Mouse (Mus musculus) spleen, adult 2 months (tissue): ENCODE measurements at regions not wholly inside any gene's neighbourhood (a gene's known extent, or its start where the extent isn't known, plus 50 kb on each side); places are given as distances from the start of the nearest gene placed in this dataset.

ENCODE experiments used
- DNase-seq, 2 experiments: peaks; one replicate each; pipeline versions ENCODE4 v3.0.0 to v3.0.0-alpha.2; 2012 to 2021; ENCODE audit warnings: low spot score in 2 of 2, low read depth in 1 of 2
- H3K27ac ChIP-seq: fragments of 200-500 bp; 2 replicates; pipeline ENCODE4 v1.5.1; 2012; ENCODE audit warnings: low read length, inconsistent platforms; ENCODE audit not compliant: insufficient read depth
- H3K27me3 ChIP-seq: fragments of 200-500 bp; 2 replicates; pipeline ENCODE4 v1.6.1; 2012; ENCODE audit warnings: mild to moderate bottlenecking, moderate library complexity, low read length, inconsistent platforms; ENCODE audit not compliant: control insufficient read depth, insufficient read depth
- H3K36me3 ChIP-seq: fragments of 200-500 bp; 2 replicates; pipeline ENCODE4 v1.6.1; 2012; ENCODE audit warnings: mild to moderate bottlenecking, low read length, inconsistent platforms; ENCODE audit not compliant: control insufficient read depth, insufficient read depth
- H3K4me1 ChIP-seq: fragments of 200-500 bp; 2 replicates; pipeline ENCODE4 v1.6.1; 2011; ENCODE audit warnings: inconsistent platforms; ENCODE audit not compliant: control insufficient read depth, insufficient read depth, insufficient read length
- H3K4me3 ChIP-seq: fragments of 200-500 bp; 2 replicates; pipeline ENCODE4 v1.5.1; 2011; ENCODE audit warnings: mild to moderate bottlenecking, inconsistent platforms; ENCODE audit not compliant: insufficient read depth, insufficient read length; ENCODE audit errors: extremely low read depth
- CTCF ChIP-seq: fragments of 200-500 bp; IDR thresholded peaks from 2 replicates; pipeline ENCODE4 v1.5.1; 2011; ENCODE audit warnings: mild to moderate bottlenecking, inconsistent platforms; ENCODE audit not compliant: insufficient read depth, insufficient read length, insufficient replicate concordance; ENCODE audit errors: extremely low read depth
- POLR2A ChIP-seq: fragments of 200-500 bp; IDR thresholded peaks from 2 replicates; pipeline ENCODE4 v1.6.1; 2011; ENCODE audit warnings: low read depth, low read length, inconsistent platforms
- WGBS: fragments of 180-500 bp; shearing (Covaris S2); methylation state at CpG from one replicate; pipeline ENCODE4 v1.1.7; 2018; 5-methylcytosine and 5-hydroxymethylcytosine counted together

GRCm38 (mm10) chr5:119338711-119339110 is 331.8 kb upstream of the Tbx3 start:
- TF ChIP-seq POLR2A (no peak), CTCF (no peak)
- Histone ChIP-seq H3K27me3 (no peaks in the 10 kb centered on the region), H3K36me3 (no peaks in the 10 kb centered on the region), H3K4me3 (no peak overlapping the region), H3K27ac (no peak overlapping the region), H3K4me1 (no peaks in the 10 kb centered on the region)
- no peak for DNase-seq
- 85% methylated on average over 6 of the region's 6 CpGs for WGBS

DNA sequence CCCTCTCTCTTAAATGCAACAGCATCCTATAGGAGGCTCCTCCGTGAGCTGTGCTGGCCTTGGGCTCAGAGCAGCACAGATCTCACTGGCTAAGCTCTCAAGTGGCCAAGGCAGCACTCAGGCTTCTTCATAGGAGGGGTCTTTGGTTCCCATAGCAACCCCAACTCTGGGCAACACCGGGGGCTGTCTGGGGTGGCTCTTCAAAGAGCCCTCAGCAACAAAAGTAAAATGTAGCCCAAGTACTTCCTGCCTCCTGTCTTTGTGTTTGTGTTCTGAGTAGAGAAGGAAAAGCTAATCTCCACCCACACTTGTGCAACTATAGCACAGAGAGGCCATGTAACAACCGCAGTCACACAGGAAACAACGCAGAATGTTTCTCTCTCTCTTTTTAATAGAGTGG is 322.2 kb upstream of the Tbx3 start:
- no peak for TF ChIP-seq CTCF
- WGBS: 22% methylated on average over 4 of the region's 4 CpGs
- Histone ChIP-seq H3K27me3 (no peaks in the 10 kb centered on the region), H3K36me3 (no peaks in the 10 kb centered on the region), H3K4me3 (no peak overlapping the region), H3K27ac (peak overlapping the region; percentile 79), H3K4me1 (no peaks in the 10 kb centered on the region)
- DNase-seq: peak in 1 of 2 experiments; percentile 29

GRCm38 (mm10) chr5:119349395-119349794 is 321.1 kb upstream of the Tbx3 start:
- H3K27ac ChIP-seq: peak overlapping the region; percentile 16; the same call in 1 of the 2 replicates
- H3K27me3 ChIP-seq: no peaks in the 10 kb centered on the region
- no peak for DNase-seq
- TF ChIP-seq CTCF (no peak), POLR2A (no peak)
- H3K4me3 ChIP-seq: no peak overlapping the region
- H3K36me3 ChIP-seq: no peaks in the 10 kb centered on the region
- H3K4me1 ChIP-seq: no peaks in the 10 kb centered on the region
- WGBS: 39% methylated on average over 6 of the region's 6 CpGs

GRCm38 (mm10) chr5:119350325-119350915 is 320.0 kb upstream of the Tbx3 start:
- no peak for DNase-seq
- H3K27ac ChIP-seq: no peak overlapping the region
- 17% methylated on average over 8 of the region's 8 CpGs for WGBS
- no peaks in the 10 kb centered on the region for H3K36me3 ChIP-seq
- no peak overlapping the region for H3K4me3 ChIP-seq
- no peak for TF ChIP-seq POLR2A
- no peak for TF ChIP-seq CTCF
- no peaks in the 10 kb centered on the region for H3K4me1 ChIP-seq
- no peaks in the 10 kb centered on the region for H3K27me3 ChIP-seq

DNA sequence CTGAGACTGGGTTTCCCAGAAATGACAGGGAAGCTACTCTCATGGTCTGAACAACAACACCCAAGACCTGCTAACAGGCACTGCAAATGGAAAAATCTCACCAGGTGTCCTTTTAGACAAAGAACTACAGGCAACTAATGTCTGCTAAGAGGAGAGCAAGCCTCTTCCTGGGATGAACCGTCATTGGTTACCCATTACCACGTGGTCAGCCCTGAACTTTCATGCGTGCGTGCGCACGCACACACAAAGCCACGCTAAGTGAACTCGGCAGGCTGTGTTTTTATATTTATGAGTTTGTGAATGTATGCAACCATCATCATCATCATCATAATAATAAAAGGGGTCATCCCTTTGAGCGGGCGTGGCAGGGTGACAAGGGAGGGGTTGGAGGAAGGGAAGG is 315.0 kb upstream of the Tbx3 start:
- H3K36me3 ChIP-seq: no peaks in the 10 kb centered on the region
- no peak overlapping the region for H3K4me3 ChIP-seq
- no peaks in the 10 kb centered on the region for H3K27me3 ChIP-seq
- WGBS: 92% methylated on average over 10 of the region's 10 CpGs
- TF ChIP-seq CTCF (no peak), POLR2A (no peak)
- H3K4me1 ChIP-seq: no peaks in the 10 kb centered on the region
- DNase-seq: no peak
- no peak overlapping the region for H3K27ac ChIP-seq

- H3K4me3 ChIP-seq: no peak overlapping the region
- no peaks in the 10 kb centered on the region for H3K4me1 ChIP-seq
- DNase-seq: no peak
- WGBS: 81% methylated on average over 5 of the region's 5 CpGs
- H3K27ac ChIP-seq: no peak overlapping the region
- no peaks in the 10 kb centered on the region for H3K27me3 ChIP-seq
- TF ChIP-seq POLR2A (no peak), CTCF (no peak)
- no peaks in the 10 kb centered on the region for H3K36me3 ChIP-seq
These were observed 314.4 kb upstream of the Tbx3 start for GRCm38 (mm10) chr5:119356051-119356450.

GRCm38 (mm10) chr5:119359709-119360108 is 310.8 kb upstream of the Tbx3 start:
- no peak overlapping the region for H3K4me3 ChIP-seq
- 0 out of 2 replicates have a peak overlapping the region, but pooled peaks have one; percentile 23 for H3K27ac ChIP-seq
- no peaks in the 10 kb centered on the region for H3K4me1 ChIP-seq
- no peak for DNase-seq
- 2% methylated on average over 5 of the region's 5 CpGs for WGBS
- no peaks in the 10 kb centered on the region for H3K27me3 ChIP-seq
- no peaks in the 10 kb centered on the region for H3K36me3 ChIP-seq
- TF ChIP-seq POLR2A: no peak
- no peak for TF ChIP-seq CTCF
